Mouse (Mus musculus) cerebellum, adult 2 months (tissue): Measurements from ENCODE around the gene Card14.

Experiments
- CTCF ChIP-seq: fragments of 200-500 bp; IDR thresholded peaks from 2 replicates; pipeline ENCODE4 v1.5.1; 2011; ENCODE audit warnings: low read depth, mild to moderate bottlenecking, control low read depth, low read length, moderate library complexity, borderline replicate concordance; ENCODE audit not compliant: insufficient read depth
- POLR2A ChIP-seq: fragments of 200-500 bp; IDR thresholded peaks from 2 replicates; pipeline ENCODE4 v1.6.1; 2011; ENCODE audit warnings: low read length, control low read depth, borderline replicate concordance; ENCODE audit not compliant: insufficient read depth

- TF ChIP-seq POLR2A (no peak), CTCF (no peak)
Measured at GRCm38 (mm10) chr11:119375425-119375824, 67.9 kb downstream of the Card14 start.
